Mouse (Mus musculus) neural tube, embryonic 14.5 days (tissue): ENCODE measurements around the gene Zbtb5. TPM values are rescaled to one million over a fixed set of nuclear protein-coding genes. Genes with fewer than 3 reads are reported as not detected.
"Not testable (repeated sequence)": the region's sequence is repeated elsewhere in the genome, so short reads cannot be mapped to it uniquely, and the experiment has no call there.

Source experiments
- ATAC-seq: fragments of 200-750 bp; cut with Nextera tagmentation; 2 replicates; pipeline ENCODE4 v1.8.0; 2017; ENCODE audit warnings: low read depth, mild to moderate bottlenecking, moderate TSS enrichment, moderate library complexity
- H3K27ac ChIP-seq: fragments of 300-500 bp; sonication (generic); 2 replicates; pipeline ENCODE4 v1.5.1; 2014; ENCODE audit warnings: low read depth, mild to moderate bottlenecking, control low read depth, low read length, moderate library complexity, mixed read lengths
- H3K27me3 ChIP-seq: fragments of 300-500 bp; sonication (generic); 2 replicates; pipeline ENCODE4 v1.6.1; 2014; ENCODE audit warnings: low read length; ENCODE audit not compliant: control insufficient read depth, insufficient read depth
- H3K36me3 ChIP-seq: fragments of 300-500 bp; sonication (generic); 2 replicates; pipeline ENCODE4 v1.6.1; 2014; ENCODE audit warnings: low read length, mixed read lengths; ENCODE audit not compliant: control insufficient read depth, insufficient read depth
- H3K4me1 ChIP-seq: fragments of 300-500 bp; sonication (generic); 2 replicates; pipeline ENCODE4 v1.6.1; 2014; ENCODE audit warnings: low read length; ENCODE audit not compliant: control insufficient read depth, insufficient read depth
- H3K4me2 ChIP-seq: fragments of 300-500 bp; sonication (generic); 2 replicates; pipeline ENCODE4 v1.6.1; 2014; ENCODE audit warnings: mild to moderate bottlenecking, low read depth, low read length, control low read depth
- H3K4me3 ChIP-seq: fragments of 300-500 bp; sonication (generic); 2 replicates; pipeline ENCODE4 v1.5.1; 2014; ENCODE audit warnings: low read depth, low read length, control low read depth, mixed read lengths
- H3K9ac ChIP-seq: fragments of 300-500 bp; sonication (generic); replicated peaks from 2 replicates; pipeline ENCODE4 v1.6.1; 2014; ENCODE audit warnings: low read depth, mild to moderate bottlenecking, control low read depth, low read length, mixed read lengths
- H3K9me3 ChIP-seq: fragments of 300-500 bp; sonication (generic); 2 replicates; pipeline ENCODE4 v1.6.1; 2016; ENCODE audit warnings: low read length; ENCODE audit not compliant: control insufficient read depth
- WGBS: fragments of 180-500 bp; shearing (Covaris S2); extraction: QIAGEN DNeasy Blood & Tissue Kit; methylation state at CpG from one replicate; pipeline ENCODE4 v1.1.7; 2014; 5-methylcytosine and 5-hydroxymethylcytosine counted together
- polyA plus RNA-seq: library from polyadenylated mRNA; unstranded; fragments of >200 nt; fragmentation: Nextera tagmentation; extraction: Ambion mirVana; gene quantifications from 2 replicates; pipeline ENCODE4 v1.2.1, GENCODE M21; 2014

Zbtb5 gene
- 43.5 and 47.3 TPM in 2 replicates for polyA plus RNA-seq

DNA sequence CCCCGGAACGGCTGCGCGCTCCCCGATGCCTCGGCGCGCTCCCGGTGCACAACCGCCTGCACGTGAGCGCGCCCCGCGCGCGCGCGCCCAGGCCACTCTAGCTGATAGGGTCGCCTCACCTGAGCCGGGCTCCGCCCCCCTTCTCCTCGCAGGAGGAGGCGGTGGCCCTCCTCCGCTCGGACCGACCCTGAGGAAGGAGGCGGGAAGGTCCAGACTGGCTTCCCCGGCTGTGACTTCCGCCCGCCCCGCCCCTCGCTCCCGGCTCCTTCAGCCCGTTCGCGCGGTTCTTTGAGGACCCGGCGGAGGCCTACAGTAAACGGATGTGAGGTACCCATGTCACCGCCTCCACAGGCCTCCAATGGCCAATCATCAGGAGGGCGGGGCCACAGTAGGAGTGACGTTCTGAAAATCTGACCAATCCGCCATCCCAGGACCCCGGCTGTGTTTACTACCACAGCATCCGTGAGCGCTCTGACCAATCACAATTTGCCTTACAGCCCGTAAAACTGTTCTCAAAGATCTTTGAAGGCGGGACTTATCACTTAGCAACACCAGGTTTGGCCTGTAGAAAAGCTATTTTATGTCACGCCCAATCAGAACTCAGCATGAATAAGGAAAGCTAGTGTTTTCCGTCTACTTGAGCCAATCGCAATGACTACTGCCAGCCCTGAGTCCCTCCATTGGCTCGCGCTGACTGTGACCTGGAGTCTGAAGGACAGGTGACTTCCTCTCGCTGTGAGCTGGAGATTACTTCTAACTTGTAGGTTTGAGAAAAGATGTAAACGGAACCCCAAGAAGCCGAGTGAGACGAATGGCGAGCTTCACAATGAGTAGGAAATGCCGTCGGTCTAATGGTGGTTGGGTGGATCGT, at the start of gene Zbtb5:
TSS of gene Zbtb5 (minus strand) at position 308 of the 871 bp plus-strand sequence.
- Histone ChIP-seq H3K36me3 (no peaks in the 10 kb centered on the region), H3K27ac (peak within 1 kb of the TSS; percentile 93), H3K4me1 (peaks cover 21% of the 10 kb centered on the region), H3K9me3 (no peaks in the 10 kb centered on the region), H3K27me3 (no peaks in the 10 kb centered on the region), H3K9ac (peak within 1 kb of the TSS; percentile 84), H3K4me3 (peak within 1 kb of the TSS; percentile 80), H3K4me2 (peak within 1 kb of the TSS; percentile 84)
- WGBS: under 1% methylated on average over 63 of the region's 63 CpGs
- peak; percentile 98 for ATAC-seq

DNA sequence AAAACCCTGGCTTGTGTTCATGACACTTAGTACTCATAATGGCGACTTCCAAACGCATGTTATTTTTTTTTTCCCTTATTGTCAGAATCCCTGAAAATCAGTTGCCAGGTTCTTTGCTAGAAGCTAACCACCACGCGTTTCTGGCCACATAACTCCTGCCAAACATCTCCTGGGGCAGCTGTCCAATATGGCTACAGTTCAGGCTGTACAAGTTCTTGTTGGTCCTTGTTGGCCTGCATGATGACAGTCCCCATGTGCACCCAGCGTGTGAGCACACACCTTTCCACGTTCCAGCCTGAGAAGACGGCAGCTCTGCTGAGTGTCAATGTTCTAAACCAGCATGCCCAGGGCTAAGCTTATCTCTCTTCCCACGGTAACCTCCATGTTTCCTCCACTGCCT, 43.2 kb upstream of the Zbtb5 start:
- H3K27ac ChIP-seq: no peak overlapping the region
- H3K36me3 ChIP-seq: peaks cover 17% of the 10 kb centered on the region
- H3K27me3 ChIP-seq: no peaks in the 10 kb centered on the region
- no peak overlapping the region for H3K9ac ChIP-seq
- no peaks in the 10 kb centered on the region for H3K4me1 ChIP-seq
- ATAC-seq: no peak
- 94% methylated on average over 8 of the region's 8 CpGs for WGBS
- H3K9me3 ChIP-seq: no peaks in the 10 kb centered on the region
- H3K4me2 ChIP-seq: no peak overlapping the region
- H3K4me3 ChIP-seq: no peak overlapping the region

DNA sequence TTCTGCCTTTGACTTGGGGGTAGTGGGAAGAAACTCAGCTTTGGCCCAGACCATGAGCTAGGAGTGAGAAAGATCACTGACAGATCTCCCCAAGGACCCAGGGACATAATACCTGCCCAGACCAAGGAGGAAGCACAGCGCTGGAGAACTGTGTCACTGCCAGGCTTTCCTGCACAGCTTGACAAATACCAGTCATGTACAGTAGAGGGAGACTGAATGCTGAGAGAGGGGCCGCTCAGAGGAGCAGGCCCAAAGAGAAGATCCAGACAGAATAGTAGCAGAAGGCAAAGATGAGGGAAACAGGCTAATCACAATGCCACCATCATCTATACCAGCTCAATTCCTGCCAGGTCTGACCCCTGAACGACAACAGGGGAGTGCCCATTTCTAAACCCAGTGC, 42.6 kb upstream of the Zbtb5 start:
- no peak overlapping the region for H3K4me2 ChIP-seq
- no peak overlapping the region for H3K4me3 ChIP-seq
- H3K9ac ChIP-seq: no peak overlapping the region
- ATAC-seq: no peak
- H3K4me1 ChIP-seq: no peaks in the 10 kb centered on the region
- no peaks in the 10 kb centered on the region for H3K27me3 ChIP-seq
- no peaks in the 10 kb centered on the region for H3K9me3 ChIP-seq
- WGBS: 68% methylated on average over 3 of the region's 3 CpGs
- H3K27ac ChIP-seq: no peak overlapping the region
- H3K36me3 ChIP-seq: peaks cover 17% of the 10 kb centered on the region

DNA sequence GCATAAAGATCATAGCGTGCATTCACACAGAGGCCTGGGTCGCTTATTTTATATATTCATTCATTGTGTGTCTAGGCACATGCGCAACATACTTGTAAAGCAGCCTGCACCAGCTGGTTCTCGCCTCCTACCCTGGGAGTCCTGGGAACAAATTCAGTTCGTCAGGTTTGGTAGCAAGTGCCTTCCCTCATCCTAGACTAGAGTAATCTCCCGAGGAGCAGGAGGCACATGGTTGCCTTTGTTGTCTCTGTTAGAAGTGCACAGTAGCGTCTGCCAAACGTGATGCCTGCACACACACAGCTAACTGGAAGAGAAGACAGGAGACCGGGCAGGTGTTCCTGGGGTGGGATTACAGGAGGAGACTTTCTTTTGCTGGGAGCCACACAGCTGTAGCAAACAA, 35.7 kb upstream of the Zbtb5 start:
- Histone ChIP-seq H3K4me3 (no peak overlapping the region), H3K36me3 (peaks cover 21% of the 10 kb centered on the region; the same call in 1 of the 2 replicates), H3K27ac (no peak overlapping the region), H3K4me2 (no peak overlapping the region), H3K4me1 (no peaks in the 10 kb centered on the region), H3K27me3 (no peaks in the 10 kb centered on the region), H3K9ac (no peak overlapping the region), H3K9me3 (no peaks in the 10 kb centered on the region)
- WGBS: 78% methylated on average over 9 of the region's 9 CpGs
- ATAC-seq: no peak

DNA sequence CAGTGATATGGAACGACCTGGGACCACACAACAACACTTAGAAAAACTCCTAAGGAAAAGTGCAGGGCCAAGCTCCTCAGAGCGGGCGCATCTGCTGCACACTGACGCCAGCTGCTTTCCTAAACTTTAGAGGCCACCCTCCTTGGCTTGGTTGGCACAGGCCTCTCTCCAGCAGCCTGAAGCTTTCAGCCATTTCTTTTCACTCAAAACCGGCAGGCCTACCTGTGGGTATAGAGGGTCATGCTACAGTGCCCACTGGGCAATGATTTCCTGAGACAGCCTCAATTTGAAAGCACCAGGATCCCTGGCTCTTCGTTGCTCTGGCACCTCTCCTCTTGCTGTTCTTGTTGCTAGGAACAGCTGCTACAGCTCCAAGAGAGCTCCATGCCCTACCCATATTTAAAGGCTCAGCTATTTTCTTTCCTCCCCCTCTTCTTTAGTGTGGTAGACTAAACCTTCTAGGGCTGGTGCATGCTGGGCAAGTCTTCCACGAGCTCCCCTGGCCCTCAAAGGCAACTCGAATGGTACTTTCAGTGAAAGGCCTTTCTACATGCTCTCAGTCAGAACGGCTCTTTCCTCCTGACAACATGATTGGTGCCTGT, 35.2 kb upstream of the Zbtb5 start:
- no peak overlapping the region for H3K9ac ChIP-seq
- H3K9me3 ChIP-seq: no peaks in the 10 kb centered on the region
- H3K4me1 ChIP-seq: no peaks in the 10 kb centered on the region
- no peak overlapping the region for H3K4me2 ChIP-seq
- H3K27ac ChIP-seq: no peak overlapping the region
- H3K36me3 ChIP-seq: peaks cover 21% of the 10 kb centered on the region; the same call in 1 of the 2 replicates
- no peak overlapping the region for H3K4me3 ChIP-seq
- WGBS: 89% methylated on average over 9 of the region's 9 CpGs
- H3K27me3 ChIP-seq: no peaks in the 10 kb centered on the region
- no peak for ATAC-seq

DNA sequence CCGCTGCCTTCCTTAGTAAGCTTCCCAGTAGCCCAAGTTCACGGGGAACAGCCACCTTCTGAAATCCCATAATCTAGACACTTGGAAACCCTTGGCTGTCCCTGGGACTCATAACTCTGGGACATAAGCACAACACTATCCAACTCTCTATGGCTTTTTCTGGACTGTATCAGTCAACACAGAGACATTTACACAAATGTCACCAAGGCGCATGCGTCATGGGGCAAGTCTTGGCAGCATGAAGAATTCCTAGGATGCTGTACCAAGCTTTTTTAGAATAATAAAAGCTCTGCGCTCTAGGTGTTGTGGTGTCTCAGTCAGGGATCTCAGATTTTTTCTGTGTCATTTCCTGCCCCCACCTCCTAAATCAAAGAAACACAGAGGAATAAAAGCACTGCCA, 34.5 kb upstream of the Zbtb5 start:
- H3K27ac ChIP-seq: no peak overlapping the region
- H3K9me3 ChIP-seq: no peaks in the 10 kb centered on the region
- no peak overlapping the region for H3K4me3 ChIP-seq
- H3K4me2 ChIP-seq: no peak overlapping the region
- 98% methylated on average over 5 of the region's 5 CpGs for WGBS
- H3K36me3 ChIP-seq: peaks cover 21% of the 10 kb centered on the region; the same call in 1 of the 2 replicates
- H3K4me1 ChIP-seq: no peaks in the 10 kb centered on the region
- no peak overlapping the region for H3K9ac ChIP-seq
- no peak for ATAC-seq
- H3K27me3 ChIP-seq: no peaks in the 10 kb centered on the region

DNA sequence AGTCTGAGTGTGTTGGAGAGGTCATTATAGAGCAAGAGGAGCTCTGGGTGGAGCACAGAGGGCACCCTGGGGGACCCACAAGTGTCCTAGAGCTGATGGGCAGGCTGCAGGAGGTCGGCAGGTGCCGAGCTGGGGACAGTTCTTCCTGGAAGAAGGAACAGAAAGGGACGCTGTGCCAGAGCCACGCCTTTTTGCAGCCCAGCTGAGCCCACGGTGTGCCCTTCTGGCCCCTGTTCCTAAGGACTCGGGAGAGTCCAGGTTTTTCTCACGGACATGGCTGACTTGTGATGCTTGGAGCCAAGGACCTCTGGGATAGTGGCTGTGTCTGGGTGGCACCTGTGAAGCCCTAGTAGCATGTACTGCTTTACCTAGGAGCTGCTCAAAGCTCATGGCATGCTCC, 28.6 kb upstream of the Zbtb5 start:
- H3K27me3 ChIP-seq: no peaks in the 10 kb centered on the region
- H3K4me1 ChIP-seq: no peaks in the 10 kb centered on the region
- WGBS: 83% methylated on average over 7 of the region's 7 CpGs
- H3K27ac ChIP-seq: no peak overlapping the region
- ATAC-seq: no peak
- H3K4me2 ChIP-seq: no peak overlapping the region
- H3K36me3 ChIP-seq: peaks cover 23% of the 10 kb centered on the region
- no peak overlapping the region for H3K9ac ChIP-seq
- no peak overlapping the region for H3K4me3 ChIP-seq
- no peaks in the 10 kb centered on the region for H3K9me3 ChIP-seq

DNA sequence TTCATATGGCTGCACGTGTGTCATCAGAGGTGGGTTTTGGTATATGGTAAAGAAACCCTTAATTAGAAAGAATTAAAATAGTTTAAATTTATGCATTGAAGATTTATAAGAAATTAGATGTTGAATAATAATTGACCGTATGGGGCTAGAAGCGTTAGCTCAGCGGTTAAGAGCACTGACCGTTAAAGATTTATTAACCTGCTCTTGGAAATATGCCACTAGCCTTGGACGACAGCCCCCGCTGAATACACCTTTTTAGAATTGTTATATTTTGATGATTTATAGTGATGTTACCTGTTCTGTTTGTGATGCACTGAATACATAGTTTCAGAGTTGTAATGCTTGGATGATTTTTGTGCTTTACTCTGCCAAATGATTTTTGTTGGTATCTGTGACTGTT, 27.3 kb upstream of the Zbtb5 start:
- ATAC-seq: not testable (repeated sequence)
- peaks cover 19% of the 10 kb centered on the region for H3K36me3 ChIP-seq
- 93% methylated on average over 7 of the region's 7 CpGs for WGBS

DNA sequence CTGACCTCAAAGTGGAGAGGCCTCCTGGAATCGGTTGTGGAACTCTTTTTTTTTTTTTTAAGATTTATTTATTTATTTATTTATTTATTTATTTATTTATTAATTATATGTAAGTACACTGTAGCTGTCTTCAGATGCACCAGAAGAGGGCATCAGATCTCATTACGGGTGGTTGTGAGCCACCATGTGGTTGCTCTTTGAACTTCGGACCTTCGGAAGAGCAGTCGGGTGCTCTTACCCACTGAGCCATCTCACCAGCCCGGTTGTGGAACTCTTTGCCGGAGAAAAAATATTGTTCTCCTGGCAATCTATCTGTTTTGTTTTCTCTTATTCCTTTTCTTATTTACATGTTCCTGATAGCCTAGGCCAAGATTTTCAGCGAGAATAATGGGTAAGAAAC, 26.7 kb upstream of the Zbtb5 start:
- H3K4me1 ChIP-seq, H3K4me2 ChIP-seq, H3K4me3 ChIP-seq, H3K27me3 ChIP-seq, H3K9me3 ChIP-seq, H3K9ac ChIP-seq, ATAC-seq, H3K27ac ChIP-seq: not testable (repeated sequence)
- peaks cover 16% of the 10 kb centered on the region for H3K36me3 ChIP-seq
- 63% methylated on average over 8 of the region's 8 CpGs for WGBS

More for the DNA sequence above, 27.3 kb upstream of the Zbtb5 start:
- not testable (repeated sequence) for H3K4me1 ChIP-seq, H3K4me2 ChIP-seq, H3K9me3 ChIP-seq, H3K9ac ChIP-seq, H3K4me3 ChIP-seq, H3K27ac ChIP-seq, H3K27me3 ChIP-seq
